Mouse (Mus musculus) embryo, embryonic 10 days (tissue): ENCODE data around the gene Galntl6.

Experiments used
- DNase-seq: peaks from one replicate; pipeline ENCODE4 v3.0.0-alpha.2; 2015; ENCODE audit warnings: low spot score

Gene Galntl6

DNA sequence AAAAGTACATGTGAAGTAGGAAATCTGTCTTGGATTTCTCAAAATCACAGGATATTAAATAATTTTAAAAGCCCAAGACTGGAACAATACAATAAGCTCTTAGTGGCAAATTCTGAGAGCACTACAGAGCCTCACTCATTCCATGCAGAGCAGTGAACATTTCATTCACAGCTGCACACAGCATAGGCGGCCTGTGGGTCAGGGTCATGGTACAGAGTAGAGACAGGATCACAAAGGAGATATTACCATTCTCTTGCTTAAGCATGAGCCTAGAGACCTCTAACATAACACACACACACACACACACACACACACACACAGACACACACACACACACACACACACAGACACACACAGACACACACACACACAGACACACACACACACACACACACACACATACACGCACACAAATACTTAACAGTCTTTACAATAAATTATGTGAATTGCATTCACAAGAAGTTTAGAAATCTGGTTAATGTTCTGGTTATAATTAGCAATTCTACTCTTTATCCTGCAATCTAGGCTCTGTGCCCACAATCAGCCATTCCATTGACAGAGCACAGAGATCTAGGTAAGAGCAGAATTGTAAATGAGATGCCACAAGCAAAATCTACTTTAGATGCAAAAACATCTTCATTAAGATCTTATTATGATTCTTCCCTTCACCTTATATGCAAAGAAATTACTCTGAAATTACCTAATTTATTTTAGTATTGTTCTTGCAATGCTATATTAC, 653.7 kb downstream of the Galntl6 start:
- no peak for DNase-seq

DNA sequence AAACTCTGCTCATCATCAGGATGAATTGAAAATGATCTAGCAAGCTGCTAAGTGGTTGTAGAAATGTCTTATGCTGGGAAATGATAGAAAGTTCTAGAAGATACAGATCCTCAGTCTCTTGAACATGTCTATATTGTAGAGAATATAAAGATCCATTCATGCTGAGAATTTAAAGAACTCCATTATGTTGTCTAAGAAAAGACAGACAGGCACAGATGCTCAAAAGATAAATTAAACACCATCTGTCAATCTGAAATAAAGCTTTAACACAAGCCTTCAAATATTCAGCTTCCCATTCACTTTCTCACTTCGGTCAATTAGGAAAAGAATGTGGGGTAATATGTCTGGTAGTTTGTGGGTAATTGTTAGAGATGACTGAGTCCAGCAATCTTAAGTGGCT, 658.8 kb downstream of the Galntl6 start:
- no peak for DNase-seq

DNA sequence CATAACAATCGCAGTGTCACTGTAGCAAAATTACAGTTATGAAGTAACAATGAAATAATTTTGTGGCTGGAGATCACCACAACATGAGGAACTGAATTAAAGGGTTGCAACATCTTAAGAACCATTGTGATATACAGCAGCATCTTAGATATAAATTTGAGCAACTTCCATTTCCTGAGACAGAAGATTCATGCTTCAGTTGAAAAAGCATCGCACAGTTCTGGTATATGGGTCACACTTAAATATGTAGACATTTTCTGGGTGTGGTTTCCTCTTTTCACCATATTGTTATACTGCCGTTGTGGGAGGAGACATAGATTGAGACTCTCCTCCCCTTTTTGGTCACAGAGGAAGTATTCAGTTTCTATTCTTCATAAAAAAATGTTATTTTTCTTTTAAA, 667.6 kb downstream of the Galntl6 start:
- no peak for DNase-seq

- DNase-seq = peak; percentile 35
Measured at GRCm38 (mm10) chr8:58234220-58234619, 678.2 kb downstream of the Galntl6 start.

- DNase-seq = no peak
Measured at GRCm38 (mm10) chr8:58228725-58229124, 683.7 kb downstream of the Galntl6 start.

GRCm38 (mm10) chr8:58217885-58218284, 694.6 kb downstream of the Galntl6 start:
- peak; percentile 9 for DNase-seq

GRCm38 (mm10) chr8:58189694-58190093, 722.7 kb downstream of the Galntl6 start:
- DNase-seq = no peak

GRCm38 (mm10) chr8:58146961-58147360, 765.5 kb downstream of the Galntl6 start:
- peak; percentile 51 for DNase-seq

GRCm38 (mm10) chr8:58086733-58087132, 825.7 kb downstream of the Galntl6 start:
- DNase-seq = no peak

- DNase-seq = no peak
Measured at GRCm38 (mm10) chr8:58084931-58085330, 827.5 kb downstream of the Galntl6 start.

- DNase-seq = no peak
Measured at GRCm38 (mm10) chr8:58081715-58082114, 830.7 kb downstream of the Galntl6 start.

DNA sequence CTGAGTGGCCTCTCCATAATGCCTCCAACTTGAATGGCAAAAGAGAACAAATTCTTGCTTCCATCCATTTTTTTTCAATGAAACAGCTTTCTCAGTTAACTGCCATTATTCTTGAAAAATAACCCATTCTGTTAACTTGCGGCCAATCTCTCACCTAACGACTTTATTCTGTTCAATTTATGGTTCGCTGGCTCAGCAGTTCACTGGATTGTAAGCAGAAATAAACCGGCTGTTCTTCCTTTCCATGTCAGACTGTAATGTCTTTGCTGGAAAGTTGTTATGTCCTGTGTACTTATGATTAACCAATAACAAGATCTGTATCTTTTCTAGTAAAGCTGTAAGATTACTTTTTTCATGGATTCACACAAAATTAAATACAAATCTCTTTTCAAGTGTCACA, 837.8 kb downstream of the Galntl6 start:
- DNase-seq = no peak

GRCm38 (mm10) chr8:58073733-58074132, 838.7 kb downstream of the Galntl6 start:
- DNase-seq = no peak

- DNase-seq = no peak
Measured at GRCm38 (mm10) chr8:58032271-58032670, 880.2 kb downstream of the Galntl6 start.

GRCm38 (mm10) chr8:58025558-58025957, 886.9 kb downstream of the Galntl6 start:
- no peak for DNase-seq

DNA sequence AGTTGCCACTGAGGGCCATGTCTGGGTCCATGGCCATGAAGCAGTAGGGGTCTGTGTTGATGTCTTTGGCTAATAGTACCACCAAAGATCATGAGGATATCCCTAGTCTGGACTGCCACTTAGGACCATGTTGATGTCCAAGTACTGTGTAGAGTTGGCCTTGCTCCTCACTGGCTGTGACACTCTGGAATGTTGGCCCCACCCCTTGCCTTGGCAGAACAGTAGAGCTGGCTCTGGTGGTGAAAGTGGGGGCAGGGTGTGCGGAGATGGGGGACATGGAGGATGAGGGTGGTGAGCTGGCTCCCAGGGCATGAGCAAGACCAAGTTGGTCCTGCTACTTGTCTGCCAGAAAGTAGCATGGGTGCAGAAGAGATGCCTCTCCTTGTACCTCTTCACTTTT, 887.3 kb downstream of the Galntl6 start:
- DNase-seq = no peak

DNA sequence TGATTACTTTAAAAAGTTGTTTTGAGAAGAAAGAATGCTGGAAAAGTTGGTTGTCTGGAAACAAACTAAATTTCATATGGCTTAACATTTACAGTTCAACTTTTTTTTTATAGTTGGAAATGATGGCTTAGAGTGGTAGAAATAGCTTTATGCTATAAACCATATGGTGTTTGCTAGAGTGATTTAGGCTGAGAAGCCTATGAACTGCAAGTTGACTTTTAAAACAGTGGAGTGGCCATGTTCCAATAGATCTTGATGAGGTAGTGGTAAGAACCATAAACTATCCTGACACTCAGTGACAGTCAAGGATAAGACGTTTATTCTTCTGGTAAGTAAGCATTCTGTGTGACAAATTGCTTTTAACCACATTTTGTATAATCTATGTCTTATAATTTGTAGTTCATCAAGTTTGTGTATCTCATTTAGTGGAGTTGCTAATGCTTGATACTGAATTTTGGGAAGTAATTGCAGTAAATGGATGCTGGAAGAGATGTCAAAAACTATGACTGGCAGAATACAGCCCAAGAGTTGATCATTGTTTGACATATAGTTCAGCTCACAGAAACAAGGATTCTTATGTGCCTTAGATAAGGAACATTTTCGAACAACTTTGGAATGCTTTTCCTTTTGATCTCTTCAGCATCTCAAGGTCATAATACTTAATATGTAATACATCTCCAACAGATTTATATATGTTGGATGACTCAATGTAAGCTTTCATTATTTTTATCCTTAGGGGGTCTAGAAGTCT, 888.8 kb downstream of the Galntl6 start:
- no peak for DNase-seq

- DNase-seq = no peak
Measured at GRCm38 (mm10) chr8:57989428-57990171, 922.8 kb downstream of the Galntl6 start.

- no peak for DNase-seq
Measured at GRCm38 (mm10) chr8:57977372-57977771, 935.1 kb downstream of the Galntl6 start.

- DNase-seq = no peak
Measured at GRCm38 (mm10) chr8:57974093-57974492, 938.3 kb downstream of the Galntl6 start.

DNA sequence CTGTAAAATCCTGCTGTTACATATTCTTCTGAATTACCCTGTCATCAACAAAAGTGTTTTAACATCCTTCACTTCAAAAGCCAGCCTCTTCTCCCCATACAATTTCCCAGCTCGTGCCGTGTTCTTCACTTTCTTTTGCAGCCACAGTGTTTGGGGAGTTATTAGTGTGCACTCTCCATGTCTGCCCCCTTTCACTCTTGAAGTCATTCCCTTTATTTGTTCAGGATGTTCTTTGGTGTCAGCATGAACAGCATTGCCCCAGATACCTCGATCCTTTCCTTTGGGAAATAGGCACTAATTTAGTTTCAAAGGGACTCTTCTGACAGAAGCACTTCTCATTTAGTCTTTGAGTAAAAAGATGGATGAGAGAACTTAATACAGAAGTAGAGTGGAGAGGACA, 939.6 kb downstream of the Galntl6 start:
- DNase-seq = no peak

GRCm38 (mm10) chr8:57966676-57967075, 945.8 kb downstream of the Galntl6 start:
- DNase-seq = peak; percentile 55

DNA sequence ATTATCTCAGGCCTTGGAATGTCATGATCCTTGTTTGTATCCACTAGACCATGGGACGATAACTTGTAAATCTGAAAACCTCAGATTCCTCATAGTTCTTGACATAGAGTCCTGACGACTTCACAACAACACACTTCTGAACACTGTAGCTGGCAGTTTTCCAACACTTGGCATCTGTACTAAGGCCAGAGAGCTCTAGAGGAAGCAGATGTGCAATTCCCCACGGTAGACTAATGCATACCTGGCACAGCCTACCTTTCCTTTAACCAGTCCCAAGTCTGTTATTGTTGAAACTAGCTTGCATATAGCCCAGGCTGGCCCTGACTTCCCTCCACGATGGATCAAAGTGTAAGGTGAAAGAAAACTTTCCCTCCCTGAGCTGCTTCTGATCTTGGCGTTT, 946.9 kb downstream of the Galntl6 start:
- DNase-seq = no peak
